Mouse (Mus musculus) adrenal gland, adult (tissue): ENCODE measurements around the gene Dclk1.

Source experiments
- DNase-seq, 2 experiments: peaks; one replicate each; pipeline ENCODE4 v3.0.0; 2022 to 2023; ENCODE audit warnings: low spot score in 1 of 2; ENCODE audit not compliant: inconsistent age in 2 of 2

Dclk1 gene

DNA sequence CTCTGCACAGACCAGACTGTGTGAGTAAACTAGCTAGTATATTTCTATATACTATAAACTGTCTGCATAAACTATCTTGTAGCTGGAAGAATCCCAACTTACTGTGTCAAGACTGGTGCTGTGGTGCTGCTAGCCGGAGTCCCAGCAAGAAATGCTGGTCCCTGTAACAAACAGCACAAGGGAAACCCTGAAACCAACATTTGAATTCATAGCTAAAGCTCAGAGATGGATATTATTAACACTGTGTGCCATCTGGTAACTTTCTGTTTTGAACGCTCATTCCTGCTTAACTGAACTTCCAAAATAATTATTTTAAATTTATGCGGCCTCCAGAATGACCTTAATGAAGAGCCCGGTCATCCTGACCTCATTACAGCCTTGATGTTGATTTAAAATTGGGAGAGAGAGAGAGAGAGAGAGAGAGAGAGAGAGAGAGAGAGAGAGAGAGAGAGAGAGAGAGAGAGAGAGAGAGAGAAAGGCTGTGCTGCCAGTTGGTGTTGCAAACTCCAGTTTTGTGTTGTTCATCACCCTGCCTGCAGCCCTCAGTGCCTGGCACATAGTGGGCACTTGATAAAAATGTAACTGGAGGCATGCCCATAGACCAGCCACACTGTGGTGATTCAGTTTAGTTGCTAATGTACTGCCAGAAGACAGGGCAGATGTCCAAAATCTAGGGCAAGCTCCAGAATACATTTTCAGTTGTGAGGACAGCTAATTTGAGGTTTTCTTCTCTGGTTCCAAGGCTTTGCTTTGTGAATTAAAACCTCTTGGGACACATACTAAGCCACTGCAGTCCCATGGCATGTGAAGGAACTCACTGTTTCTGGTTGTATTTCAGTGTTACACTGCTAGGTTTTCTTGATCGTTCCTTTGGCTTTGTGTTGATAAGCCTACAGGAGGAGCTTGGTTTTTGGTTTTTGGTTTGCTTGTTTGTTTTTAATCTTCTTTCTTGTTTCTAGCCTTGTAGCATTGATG lies 205.6 kb downstream of the Dclk1 start:
- peak; percentile 47 to 83 for DNase-seq

DNA sequence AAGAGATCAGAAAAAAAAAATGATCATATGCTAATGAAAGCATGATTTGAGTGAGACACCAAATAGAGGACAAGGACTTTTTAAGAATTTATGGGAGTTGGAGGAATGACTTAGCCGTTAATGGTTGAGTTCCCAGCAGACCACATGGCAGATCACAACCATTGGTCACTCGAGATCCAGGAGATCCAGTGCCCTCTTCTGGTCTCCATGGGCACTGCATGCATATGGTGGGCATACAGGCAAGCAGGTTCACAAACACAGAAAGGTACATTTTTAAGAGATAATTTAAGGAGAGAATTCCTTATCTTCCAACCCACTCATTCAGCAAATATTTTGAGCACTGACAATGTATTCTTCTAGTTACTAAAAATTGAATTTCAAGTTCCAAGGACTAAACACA lies 207.0 kb downstream of the Dclk1 start:
- no peak for DNase-seq

DNA sequence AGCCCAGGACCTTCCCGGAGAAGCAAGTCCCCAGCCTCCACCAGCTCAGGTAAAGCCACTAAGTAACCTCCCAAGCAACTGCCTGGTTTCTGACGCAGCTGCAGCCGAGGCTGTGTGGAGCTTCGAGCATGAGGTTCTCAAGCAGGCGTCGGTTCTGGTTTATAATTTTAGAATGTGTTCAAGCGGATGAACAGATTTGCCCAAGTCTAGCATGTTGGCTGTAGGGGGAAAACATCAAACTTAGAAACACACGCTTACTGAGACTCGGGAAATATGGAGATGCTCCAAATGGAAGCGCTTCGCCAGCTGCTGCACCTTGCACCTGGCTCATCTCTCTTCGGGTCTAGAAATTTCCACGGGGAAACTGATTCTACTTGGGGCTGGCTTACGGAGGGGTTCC lies 208.9 kb downstream of the Dclk1 start:
- no peak for DNase-seq

DNA sequence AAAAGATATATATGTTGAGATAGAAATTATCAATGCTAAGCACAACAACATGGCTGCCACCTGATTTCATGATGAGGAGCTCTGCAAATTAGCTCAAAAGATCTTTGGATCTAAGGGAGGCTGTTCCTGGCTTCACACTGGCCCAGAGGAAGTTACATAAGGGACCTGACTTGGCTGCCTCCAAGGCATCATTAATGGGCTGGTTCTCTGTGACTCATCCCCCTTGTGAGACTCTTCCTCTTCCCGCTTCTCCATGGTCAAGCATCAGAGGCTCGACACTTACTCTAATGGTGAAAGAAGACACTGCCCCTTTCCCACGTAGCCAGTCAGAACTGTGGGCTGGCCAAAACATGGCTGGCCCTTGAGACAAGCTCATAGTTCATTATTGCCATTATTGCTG lies 209.7 kb downstream of the Dclk1 start:
- no peak for DNase-seq

DNA sequence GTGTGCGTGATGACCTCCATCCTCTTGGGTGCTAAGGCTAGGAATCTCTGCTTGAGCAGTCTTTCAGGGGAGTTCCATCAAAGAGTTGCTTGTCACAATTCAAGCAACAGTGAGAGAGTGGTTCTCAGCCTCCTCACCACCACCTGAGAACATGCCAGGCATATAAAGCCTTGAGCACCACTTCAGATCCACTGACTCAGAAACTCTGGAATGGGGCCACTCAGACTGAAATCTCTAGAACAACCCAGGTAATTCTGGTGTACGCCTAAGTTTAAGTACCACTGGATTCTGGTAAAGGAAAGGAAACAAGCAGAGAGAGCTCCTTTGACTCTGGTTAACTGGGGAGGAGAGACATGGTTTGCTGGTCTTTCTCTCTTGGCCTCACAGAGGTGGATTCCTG lies 210.3 kb downstream of the Dclk1 start:
- DNase-seq = no peak

DNA sequence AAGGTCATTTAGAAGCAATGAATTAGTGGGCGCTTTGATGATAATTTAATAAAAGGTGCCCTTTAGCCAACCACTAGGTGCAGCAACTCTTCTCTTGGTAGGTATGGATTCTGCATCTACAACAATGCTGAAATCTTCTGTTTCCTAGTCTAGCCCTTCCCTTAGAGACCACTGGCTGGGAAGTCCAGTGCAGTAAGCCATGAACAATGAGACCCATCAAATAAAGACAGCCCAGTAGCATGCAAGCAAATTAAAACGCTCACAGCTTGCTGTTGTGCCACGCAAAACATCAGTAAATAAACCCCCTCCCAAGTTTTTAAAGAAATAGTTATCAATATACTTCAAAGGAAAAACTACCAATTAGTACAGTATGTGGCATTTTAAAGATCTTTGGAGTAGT lies 218.9 kb downstream of the Dclk1 start:
- no peak for DNase-seq

DNA sequence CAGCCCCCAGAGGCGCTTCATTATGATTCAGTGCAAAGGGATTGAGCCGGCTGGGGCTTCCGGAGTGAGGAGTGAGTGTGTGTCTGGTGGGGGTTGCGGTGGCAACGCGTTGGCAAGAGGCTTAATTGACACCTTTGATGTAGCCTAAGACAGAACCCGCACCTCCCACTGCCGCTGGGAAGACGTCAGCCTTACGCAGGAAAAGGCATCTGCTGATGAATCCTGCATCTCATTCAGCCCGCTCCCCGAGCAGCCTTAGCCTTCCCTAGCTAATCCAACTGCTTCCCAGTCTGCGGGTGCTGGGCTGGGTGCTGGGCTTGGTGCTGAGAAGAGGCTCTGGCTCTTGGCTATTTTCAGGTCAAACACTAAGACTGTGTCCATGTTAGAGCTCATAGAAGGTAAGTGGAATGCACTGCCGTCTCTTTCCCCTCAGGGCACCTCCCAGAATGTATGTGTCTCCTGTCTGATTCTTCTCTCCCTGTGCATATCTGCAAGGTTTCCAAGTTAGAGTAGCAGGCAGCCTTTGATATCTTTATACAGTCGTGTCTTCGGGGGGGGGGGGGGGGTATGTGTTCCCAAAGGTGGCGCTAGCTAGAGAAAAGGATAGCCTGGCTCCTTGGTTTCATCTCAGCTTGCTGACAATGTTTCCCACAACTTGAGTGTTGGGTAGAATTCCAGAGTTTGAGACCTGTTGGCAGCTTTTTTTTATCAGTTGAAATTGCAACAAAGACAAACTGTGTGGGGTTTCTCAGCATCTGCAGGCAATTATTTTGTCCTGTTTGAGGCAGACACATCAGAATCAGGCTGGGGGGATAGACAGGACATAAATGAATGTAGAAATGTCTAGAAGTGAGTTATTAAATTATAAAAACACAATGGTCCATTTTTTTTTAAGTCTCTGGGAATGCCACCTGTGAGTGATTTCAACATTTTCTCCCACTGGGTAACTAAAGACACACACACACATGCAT lies 219.8 kb downstream of the Dclk1 start:
- DNase-seq = peak; percentile 17 to 63

DNA sequence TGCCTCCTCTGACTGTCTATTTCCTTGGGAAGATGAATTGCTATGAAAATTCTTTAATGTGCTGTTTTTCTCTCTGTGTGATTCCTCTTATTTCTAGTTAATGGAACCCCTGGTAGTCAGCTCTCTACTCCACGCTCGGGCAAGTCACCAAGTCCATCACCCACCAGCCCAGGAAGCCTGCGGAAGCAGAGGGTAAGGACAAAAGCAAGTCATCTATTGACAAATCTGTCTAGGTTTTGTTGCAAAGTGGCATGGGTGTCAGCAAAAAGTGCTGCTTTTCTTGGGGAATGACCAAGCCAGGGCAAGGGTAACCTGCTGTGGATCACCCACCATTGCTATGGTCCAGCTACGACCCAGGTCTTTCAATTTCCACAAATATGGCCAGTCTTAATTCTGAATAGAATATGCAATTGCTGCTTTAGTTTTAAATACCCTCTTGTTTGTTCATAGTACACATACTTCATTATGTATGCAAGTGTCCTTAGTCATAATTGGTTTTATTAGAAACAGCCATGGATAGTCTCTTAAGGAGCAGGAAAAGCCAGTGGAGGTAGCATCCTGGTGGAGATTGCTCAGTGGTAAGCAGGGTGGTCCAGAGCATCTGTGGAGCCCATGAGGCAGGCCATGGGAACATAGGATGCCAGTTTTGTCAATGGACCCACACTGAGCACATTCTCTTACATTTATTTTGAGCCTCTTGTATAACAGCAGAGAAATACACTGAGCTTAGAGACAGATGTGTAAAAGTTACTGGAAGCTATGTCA lies 220.9 kb downstream of the Dclk1 start:
- no peak for DNase-seq

DNA sequence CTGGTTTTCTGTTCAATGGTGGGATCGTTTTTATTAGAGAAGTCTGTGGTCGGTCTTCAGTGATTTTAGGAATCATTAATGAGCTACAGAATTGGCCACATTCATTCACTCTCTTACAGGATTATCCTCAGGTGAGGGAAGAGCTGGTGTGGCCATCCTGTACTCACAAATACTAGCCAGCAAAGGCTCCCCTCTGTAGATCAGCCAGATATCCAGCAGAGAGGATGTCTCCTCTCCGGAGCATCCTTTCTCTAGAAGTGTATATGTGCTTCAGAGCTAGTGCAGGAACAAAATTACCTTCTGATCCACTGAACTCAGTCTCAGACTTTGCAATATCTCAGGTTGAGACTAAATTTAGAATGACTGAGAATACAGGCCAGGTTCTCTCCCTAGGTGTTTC lies 222.1 kb downstream of the Dclk1 start:
- no peak for DNase-seq

DNA sequence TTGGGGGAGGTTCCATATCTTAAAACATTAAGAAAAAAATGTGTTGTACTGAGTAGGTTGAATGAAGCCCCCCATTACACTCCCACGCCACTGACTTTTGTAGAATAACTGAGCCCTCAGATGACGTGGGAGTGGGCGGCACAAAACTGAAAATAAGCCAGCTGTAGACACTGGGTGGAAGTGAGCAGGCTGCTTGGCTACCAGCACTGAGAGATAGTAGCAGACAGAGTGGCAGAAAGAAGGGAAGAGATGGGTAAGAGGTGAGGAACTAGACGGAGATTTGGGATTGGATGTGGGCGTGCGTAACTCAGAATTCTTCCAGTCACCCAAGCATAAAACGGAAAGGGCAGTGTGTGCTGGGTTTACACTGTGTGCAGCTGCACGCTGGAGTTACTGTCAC lies 223.6 kb downstream of the Dclk1 start:
- no peak for DNase-seq

DNA sequence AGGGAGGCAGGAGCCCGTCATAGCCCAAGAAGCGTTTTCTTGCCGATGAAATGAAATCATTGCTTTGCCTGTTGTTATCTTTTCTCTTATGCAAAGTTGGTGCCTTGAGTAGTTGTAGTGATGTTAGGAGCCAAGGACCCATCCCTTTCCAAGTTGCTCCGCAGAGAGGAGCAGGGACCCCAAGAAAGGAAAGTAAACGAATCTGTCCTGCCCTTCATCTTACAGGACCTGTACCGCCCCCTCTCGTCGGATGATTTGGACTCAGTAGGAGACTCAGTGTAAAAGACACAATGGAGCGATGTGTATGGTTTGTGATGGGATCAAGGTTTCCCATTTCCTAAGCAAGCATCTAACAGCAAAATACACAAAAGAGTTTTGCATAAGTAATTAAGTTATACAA lies 224.2 kb downstream of the Dclk1 start:
- DNase-seq = peak in 1 of 2 experiments; percentile 24

DNA sequence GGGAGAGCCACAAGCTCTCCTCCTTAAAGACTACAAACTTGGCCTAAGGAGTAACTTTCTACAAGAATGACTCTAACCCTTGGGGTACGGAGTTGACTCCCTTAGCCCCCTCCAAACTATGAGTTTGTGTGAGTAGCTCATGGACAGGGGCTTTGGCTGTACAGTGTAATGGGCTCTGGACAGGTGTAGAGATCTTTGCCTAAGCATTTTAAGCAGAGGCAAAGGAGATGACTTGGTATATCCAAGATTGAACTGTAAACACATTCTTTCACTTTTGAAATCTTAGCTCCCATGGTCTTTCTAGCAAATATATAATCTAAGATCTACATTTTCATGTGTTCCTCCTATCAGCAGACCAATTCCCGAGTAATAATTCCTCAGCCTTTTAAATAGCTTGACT lies 229.9 kb downstream of the Dclk1 start, which contains the start of gene Gm21954:
Gene Gm21954 (minus strand): TSS at position 101 of the 400 bp plus-strand sequence.
- DNase-seq = no peak

DNA sequence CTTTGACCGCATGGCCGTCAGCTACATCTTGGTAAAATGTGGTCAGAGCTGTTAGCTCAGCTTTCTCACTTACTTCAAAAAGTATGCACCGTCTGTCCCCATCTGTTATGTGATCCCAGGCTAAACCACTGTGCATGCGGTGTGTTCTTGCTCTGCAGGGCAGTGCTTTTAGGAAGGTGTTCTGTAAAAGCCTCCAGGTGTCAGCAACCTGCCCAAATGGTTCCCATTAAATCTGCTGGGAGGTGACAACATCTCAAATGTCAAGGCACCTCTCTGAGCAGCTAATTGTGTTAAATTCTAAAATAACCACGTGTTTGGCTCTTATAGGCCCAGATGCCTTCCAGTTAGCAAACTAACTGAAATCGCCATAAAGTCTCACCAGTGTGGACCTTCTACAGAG lies 231.0 kb downstream of the Dclk1 start:
- DNase-seq = no peak

DNA sequence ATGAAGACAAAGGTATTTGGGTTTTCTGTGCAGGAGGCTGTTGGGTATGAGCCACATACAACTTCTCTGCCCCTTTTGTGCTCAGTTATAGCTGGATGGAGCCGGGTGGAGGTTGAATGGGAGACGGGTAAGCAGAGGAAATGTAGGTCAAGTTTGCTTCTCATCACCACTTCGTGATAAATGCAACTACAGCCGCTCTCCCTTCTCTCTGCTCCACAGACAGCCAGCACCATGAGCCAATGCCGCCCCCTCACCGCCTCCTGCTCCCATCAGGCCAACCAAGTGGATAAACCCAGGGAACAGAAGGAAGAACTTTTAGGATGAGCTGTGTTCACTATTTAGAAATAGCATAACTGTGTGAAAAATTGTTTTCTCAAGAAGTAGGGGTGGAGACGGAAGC lies 234.5 kb downstream of the Dclk1 start:
- no peak for DNase-seq

DNA sequence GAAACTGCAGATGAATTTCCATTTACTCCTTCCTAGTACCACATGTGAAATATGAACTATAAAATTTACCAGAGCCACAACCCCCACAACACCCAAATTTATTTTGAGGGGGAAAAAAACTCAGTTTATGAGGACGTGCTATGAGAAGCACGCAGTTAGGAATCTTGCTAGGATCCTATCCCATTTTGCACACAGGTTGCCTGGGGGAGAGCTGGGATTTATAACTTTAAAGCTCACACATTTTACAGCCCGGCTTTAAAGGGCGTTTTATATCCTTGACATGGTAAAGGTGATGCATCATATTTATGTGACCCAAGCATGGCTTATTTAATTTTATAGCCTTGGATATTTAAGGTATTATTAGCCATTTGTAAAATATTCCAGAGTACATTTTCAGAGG lies 237.1 kb downstream of the Dclk1 start:
- DNase-seq = no peak

DNA sequence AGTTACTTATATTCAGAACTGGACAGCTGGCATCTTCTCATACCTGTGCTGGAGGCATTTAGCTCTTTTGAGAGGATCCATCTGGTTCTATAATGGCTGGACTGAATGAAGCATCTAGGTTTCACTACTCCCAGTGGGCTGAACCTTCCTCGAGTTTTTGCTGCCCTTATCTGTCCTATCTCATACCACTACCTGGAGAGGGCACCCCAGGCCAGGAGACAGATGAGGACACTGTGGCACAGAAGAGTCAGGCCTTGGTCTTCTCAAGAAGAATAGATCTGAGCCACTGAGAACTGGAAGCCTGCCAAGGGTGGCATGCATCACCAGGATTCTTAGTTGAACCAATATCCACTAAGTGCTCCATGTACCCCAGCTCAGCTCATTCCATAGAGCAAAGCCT lies 239.0 kb downstream of the Dclk1 start:
- no peak for DNase-seq

DNA sequence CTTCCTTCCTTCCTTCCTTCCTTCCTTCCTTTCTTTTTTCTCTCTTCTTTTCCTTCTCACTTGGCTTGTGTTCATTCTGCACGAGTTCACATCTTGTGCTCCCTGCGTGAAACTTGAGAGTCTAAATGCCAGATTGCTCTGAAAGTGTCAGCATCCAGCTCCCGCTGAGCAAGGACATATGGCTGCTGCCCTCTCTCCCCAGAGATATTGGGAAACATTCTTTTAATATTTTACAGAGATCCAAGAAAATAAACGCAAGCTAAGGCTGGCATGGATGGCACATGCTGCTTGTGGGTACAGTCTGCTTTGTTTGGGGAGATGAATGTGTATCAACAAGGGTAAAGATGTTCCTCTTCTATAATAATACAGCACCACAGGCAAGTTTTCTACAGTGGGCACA lies 241.2 kb downstream of the Dclk1 start:
- no peak for DNase-seq

DNA sequence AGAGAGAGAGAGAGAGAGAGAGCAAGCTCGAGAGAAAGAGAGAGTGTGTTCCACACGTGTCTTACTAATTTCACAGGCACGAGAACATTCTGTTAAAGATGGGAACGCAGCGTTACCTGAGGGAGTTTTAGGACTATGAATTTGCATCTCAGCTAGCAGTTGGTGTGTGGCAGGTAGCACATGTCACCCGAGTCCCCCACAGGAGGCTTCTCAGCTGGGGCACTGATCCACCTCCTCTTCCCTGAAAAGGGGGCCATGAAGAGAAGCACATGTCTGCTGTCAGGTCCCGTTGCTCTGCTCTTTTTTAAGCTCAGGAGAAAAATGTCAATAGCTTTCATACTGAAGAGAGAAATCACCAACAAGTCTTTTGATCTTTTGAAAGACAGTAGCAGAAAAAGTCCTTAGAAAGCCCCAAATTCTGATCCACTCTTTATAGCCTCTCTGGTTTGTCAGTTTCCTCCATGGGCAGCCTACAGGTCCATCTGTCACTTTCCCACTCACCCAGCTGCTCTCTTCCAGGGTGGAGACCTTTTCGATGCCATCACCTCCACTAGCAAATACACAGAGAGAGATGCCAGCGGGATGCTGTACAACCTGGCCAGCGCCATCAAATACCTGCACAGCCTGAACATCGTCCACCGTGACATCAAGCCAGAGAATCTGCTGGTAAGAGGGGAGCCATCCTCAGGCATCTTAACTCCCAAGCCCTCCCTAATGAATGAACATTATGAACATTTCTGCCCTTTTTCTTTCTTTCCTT lies 247.2 kb downstream of the Dclk1 start:
- no peak for DNase-seq

DNA sequence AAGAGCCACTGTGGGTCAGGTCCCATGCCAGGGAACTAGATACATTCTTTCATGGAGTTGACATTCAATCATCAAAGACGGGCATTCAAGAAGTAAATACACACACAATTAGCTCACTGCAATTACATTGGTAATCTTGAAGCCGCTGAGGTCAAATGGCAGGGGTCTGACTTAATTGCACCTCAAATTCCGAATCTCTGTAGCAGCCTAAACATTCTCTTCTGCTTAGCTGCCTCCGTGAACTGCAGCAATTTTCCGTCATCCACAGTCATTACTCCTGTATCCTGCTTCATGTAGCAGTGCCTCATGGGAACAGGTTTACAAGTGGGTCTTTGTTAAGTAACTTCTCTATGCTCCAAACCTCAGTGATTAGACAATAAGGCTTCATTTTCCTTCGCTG lies 249.9 kb downstream of the Dclk1 start:
- DNase-seq = no peak

DNA sequence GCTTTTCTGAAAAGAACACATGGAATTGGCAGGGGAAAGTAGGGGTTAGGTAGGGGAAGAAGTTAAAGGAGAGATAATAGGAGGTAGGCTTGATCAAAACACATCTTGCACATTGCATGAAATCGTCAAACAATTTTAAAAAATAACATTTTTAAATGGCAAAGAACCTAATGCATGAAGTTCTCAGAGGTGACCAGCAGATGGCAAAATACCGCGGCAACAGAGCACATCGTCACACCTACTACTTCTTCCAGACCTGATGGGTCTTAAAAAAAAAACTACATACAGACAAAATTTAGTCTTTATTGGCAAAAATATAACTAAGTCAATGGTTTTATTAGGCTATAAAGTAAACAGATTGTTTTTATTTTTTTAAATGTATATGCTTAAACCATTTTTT lies 252.2 kb downstream of the Dclk1 start:
- DNase-seq = peak in 1 of 2 experiments; percentile 38
